ENCODE assay signal across 19 mouse cellular contexts in the genomic region with DNA sequence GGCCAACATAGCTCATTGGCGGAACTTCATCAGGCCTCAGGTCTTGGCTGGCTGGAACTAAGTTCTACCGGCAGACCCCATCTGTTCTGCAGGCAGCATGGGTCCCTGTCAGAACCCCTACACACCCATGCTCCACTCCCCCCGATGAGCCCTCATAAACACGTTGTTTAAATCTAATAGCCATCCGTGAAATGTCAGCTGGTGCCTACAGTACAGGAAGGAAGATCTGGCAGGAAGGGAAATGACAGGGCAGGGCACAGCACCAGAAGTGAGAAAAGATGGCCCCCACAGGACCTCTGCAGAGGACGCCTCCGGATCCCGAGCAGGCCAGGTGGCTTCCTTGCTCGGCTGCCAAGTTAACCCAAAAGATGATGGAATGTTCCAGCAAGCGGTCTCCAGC. TPM values are rescaled to one million over a fixed set of nuclear protein-coding genes. Genes with fewer than 3 reads are reported as not detected.
DNase-seq lines count a peak whose midpoint lies in the region; ATAC-seq and TF ChIP-seq lines count a peak whose summit lies in the region.
"Had no signal": no experiment of that assay in that cellular context is flagged by ENCODE, and none has a peak within 500 bp of the region (broad histone marks: within the 10 kb centered on the region; RNA-seq: fewer than 3 reads in every experiment).

No protein-coding gene starts in this region.

- no peak for TF ChIP-seq CTCF in hindbrain, postnatal 0 days (IDR thresholded peaks at IDR 0.05; ENCODE audit: low read depth)
- TF ChIP-seq CTCF in lung, postnatal 0 days (IDR thresholded peaks at IDR 0.05): no peak
- no peak for TF ChIP-seq CTCF in lung, adult 2 months (IDR thresholded peaks at IDR 0.05; ENCODE audit: insufficient read depth, low read length)

- peak; percentile 21 for DNase-seq in hindbrain, postnatal 0 days (ENCODE audit: low spot score)
- no peak for DNase-seq in lung, postnatal 0 days (ENCODE audit: low spot score)
- DNase-seq in lung, adult 2 months: no peak
- DNase-seq: cerebellum, adult 9-11 months; gastrocnemius, postnatal 14 days; layer of hippocampus, adult 9-11 months; left cerebral cortex, postnatal 4 days; right cerebral cortex, postnatal 25 days; thymus, postnatal 36 days had no signal

- no peaks in the 10 kb centered on the region for H3K27me3 ChIP-seq in hindbrain, postnatal 0 days (ENCODE audit: insufficient read depth, low read length)
- H3K27me3 ChIP-seq in hindbrain, embryonic 12.5 days: no peaks in the 10 kb centered on the region
- no peaks in the 10 kb centered on the region for H3K27me3 ChIP-seq in lung, postnatal 0 days (replicated peaks; ENCODE audit: insufficient read depth, low read length)
- no peaks in the 10 kb centered on the region for H3K27me3 ChIP-seq in intestine, embryonic 16.5 days (replicated peaks; ENCODE audit: control insufficient read depth, insufficient read depth, low read length)
- H3K27me3 ChIP-seq in stomach, embryonic 15.5 days (replicated peaks): no peaks in the 10 kb centered on the region
- 0 out of 2 replicates have a peak, but pooled peaks cover 7% of the 10 kb centered on the region for H3K27me3 ChIP-seq in liver, embryonic 12.5 days (replicated peaks)
- H3K27me3 ChIP-seq: heart, embryonic 13.5 days had no signal

- no peak overlapping the region for H3K9ac ChIP-seq in hindbrain, postnatal 0 days (replicated peaks; ENCODE audit: low read length)
- H3K9ac ChIP-seq in hindbrain, embryonic 12.5 days: no peak overlapping the region
- H3K9ac ChIP-seq in lung, postnatal 0 days (replicated peaks; ENCODE audit: low read depth): no peak overlapping the region
- H3K9ac ChIP-seq in intestine, embryonic 16.5 days (ENCODE audit: low read depth, low read length): no peak overlapping the region
- no peak overlapping the region for H3K9ac ChIP-seq in stomach, embryonic 15.5 days
- H3K9ac ChIP-seq in liver, embryonic 12.5 days: no peak overlapping the region
- H3K9ac ChIP-seq: heart, embryonic 13.5 days had no signal

- no peaks in the 10 kb centered on the region for H3K4me1 ChIP-seq in hindbrain, postnatal 0 days (ENCODE audit: insufficient read depth, low read length)
- 0 out of 2 replicates have a peak, but pooled peaks cover 6% of the 10 kb centered on the region for H3K4me1 ChIP-seq in hindbrain, embryonic 12.5 days
- H3K4me1 ChIP-seq in lung, postnatal 0 days (ENCODE audit: insufficient read depth, low read depth, low read length): no peaks in the 10 kb centered on the region
- H3K4me1 ChIP-seq in lung, adult 2 months (ENCODE audit: control insufficient read depth, insufficient read depth, low read length): no peaks in the 10 kb centered on the region
- peaks cover 21% of the 10 kb centered on the region for H3K4me1 ChIP-seq in intestine, embryonic 16.5 days (ENCODE audit: control insufficient read depth, insufficient read depth, low read length)
- 0 out of 2 replicates have a peak, but pooled peaks cover 3% of the 10 kb centered on the region for H3K4me1 ChIP-seq in stomach, embryonic 15.5 days
- H3K4me1 ChIP-seq in liver, embryonic 12.5 days: peaks cover 17% of the 10 kb centered on the region

- H3K9me3 ChIP-seq in hindbrain, postnatal 0 days (ENCODE audit: low read length): no peaks in the 10 kb centered on the region
- no peaks in the 10 kb centered on the region for H3K9me3 ChIP-seq in hindbrain, embryonic 12.5 days (replicated peaks)
- no peaks in the 10 kb centered on the region for H3K9me3 ChIP-seq in lung, postnatal 0 days (ENCODE audit: low read length)
- H3K9me3 ChIP-seq in intestine, embryonic 16.5 days (ENCODE audit: control insufficient read depth, low read length): no peaks in the 10 kb centered on the region
- no peaks in the 10 kb centered on the region for H3K9me3 ChIP-seq in stomach, embryonic 15.5 days
- no peaks in the 10 kb centered on the region for H3K9me3 ChIP-seq in liver, embryonic 12.5 days (replicated peaks)
- H3K9me3 ChIP-seq: heart, embryonic 13.5 days had no signal

- H3K27ac ChIP-seq in hindbrain, postnatal 0 days: no peak overlapping the region
- H3K27ac ChIP-seq in hindbrain, embryonic 12.5 days: no peak overlapping the region
- H3K27ac ChIP-seq in lung, postnatal 0 days (ENCODE audit: low read length): no peak overlapping the region
- H3K27ac ChIP-seq in intestine, embryonic 16.5 days (ENCODE audit: low read length): no peak overlapping the region
- H3K27ac ChIP-seq in stomach, embryonic 15.5 days: no peak overlapping the region
- no peak overlapping the region for H3K27ac ChIP-seq in liver, embryonic 12.5 days
- H3K27ac ChIP-seq: heart, embryonic 13.5 days had no signal

- TF ChIP-seq POLR2A in lung, adult 2 months (IDR thresholded peaks at IDR 0.05; ENCODE audit: borderline replicate concordance, extremely low read depth, low read depth, low read length): no peak

- no peaks in the 10 kb centered on the region for H3K36me3 ChIP-seq in hindbrain, postnatal 0 days (ENCODE audit: insufficient read depth, low read length)
- no peaks in the 10 kb centered on the region for H3K36me3 ChIP-seq in hindbrain, embryonic 12.5 days
- H3K36me3 ChIP-seq in lung, postnatal 0 days (ENCODE audit: insufficient read depth, low read length): no peaks in the 10 kb centered on the region
- no peaks in the 10 kb centered on the region for H3K36me3 ChIP-seq in intestine, embryonic 16.5 days (ENCODE audit: control insufficient read depth, insufficient read depth, low read length)
- no peaks in the 10 kb centered on the region for H3K36me3 ChIP-seq in stomach, embryonic 15.5 days
- no peaks in the 10 kb centered on the region for H3K36me3 ChIP-seq in liver, embryonic 12.5 days
- H3K36me3 ChIP-seq: heart, embryonic 13.5 days had no signal

- 51% methylated on average over 10 of the region's 10 CpGs for WGBS in hindbrain, postnatal 0 days
- WGBS in hindbrain, embryonic 12.5 days: 70% methylated on average over 10 of the region's 10 CpGs
- WGBS in lung, postnatal 0 days: 47% methylated on average over 10 of the region's 10 CpGs
- whole genome bisulfite sequencing in lung, adult 2 months: 47% methylated on average over 10 of the region's 10 CpGs
- WGBS in intestine, embryonic 16.5 days: 49% methylated on average over 10 of the region's 10 CpGs
- WGBS in stomach, embryonic 15.5 days: 41% methylated on average over 10 of the region's 10 CpGs
- WGBS in liver, embryonic 12.5 days (ENCODE audit: insufficient replicate concordance): 48% methylated on average over 10 of the region's 10 CpGs

- no peak for TF ChIP-seq EP300 in lung, postnatal 0 days (IDR thresholded peaks at IDR 0.05)

- ATAC-seq in hindbrain, postnatal 0 days: peak; percentile 25; the same call in 1 of the 2 replicates
- ATAC-seq in hindbrain, embryonic 12.5 days (ENCODE audit: low FRiP score): no peak
- peak; percentile 62 for ATAC-seq in lung, postnatal 0 days
- ATAC-seq in intestine, embryonic 16.5 days: peak; percentile 14; the same call in 1 of the 2 replicates
- ATAC-seq in stomach, embryonic 15.5 days (ENCODE audit: insufficient read depth, low FRiP score, low read depth): no peak
- ATAC-seq in liver, embryonic 12.5 days: no peak
- ATAC-seq: activated CD4-positive, CD25-positive, alpha-beta regulatory T cell, adult 4 months; CD4-positive, CD25-positive, alpha-beta regulatory T cell, adult 4 months; forebrain, embryonic 16.5 days had no signal

- H3K4me2 ChIP-seq in hindbrain, postnatal 0 days (ENCODE audit: low read depth, low read length): no peak overlapping the region
- no peak overlapping the region for H3K4me2 ChIP-seq in hindbrain, embryonic 12.5 days (replicated peaks)
- no peak overlapping the region for H3K4me2 ChIP-seq in lung, postnatal 0 days (replicated peaks; ENCODE audit: low read depth, low read length)
- no peak overlapping the region for H3K4me2 ChIP-seq in intestine, embryonic 16.5 days (ENCODE audit: low read depth, low read length)
- 0 out of 2 replicates have a peak overlapping the region, but pooled peaks have one; percentile 3 for H3K4me2 ChIP-seq in stomach, embryonic 15.5 days
- no peak overlapping the region for H3K4me2 ChIP-seq in liver, embryonic 12.5 days
- H3K4me2 ChIP-seq: heart, embryonic 13.5 days had no signal

- no peak overlapping the region for H3K4me3 ChIP-seq in hindbrain, postnatal 0 days (ENCODE audit: low read length)
- no peak overlapping the region for H3K4me3 ChIP-seq in hindbrain, embryonic 12.5 days
- no peak overlapping the region for H3K4me3 ChIP-seq in lung, postnatal 0 days (ENCODE audit: low read depth, low read length)
- no peak overlapping the region for H3K4me3 ChIP-seq in lung, adult 2 months (replicated peaks; ENCODE audit: extremely low read depth, low read depth, low read length)
- no peak overlapping the region for H3K4me3 ChIP-seq in intestine, embryonic 16.5 days (ENCODE audit: low read length)
- no peak overlapping the region for H3K4me3 ChIP-seq in stomach, embryonic 15.5 days (replicated peaks)
- H3K4me3 ChIP-seq in liver, embryonic 12.5 days: no peak overlapping the region
- H3K4me3 ChIP-seq: heart, embryonic 13.5 days had no signal

RNA-seq across cellular contexts. Expression of gene Lrrk1, which starts 16.0 kb away (rescaled TPM):
- 3.1 and 4.1 TPM in 2 replicates for total RNA-seq in hindbrain, postnatal 0 days (2014; rRNA removed)
- 2.5 and 2.6 TPM in 2 replicates for polyA plus RNA-seq in hindbrain, postnatal 0 days (2015; fragmentation: Nextera tagmentation; extraction: Ambion mirVana)
- 7.2 and 7.6 TPM in 2 replicates for polyA plus RNA-seq in hindbrain, embryonic 12.5 days (2016; fragmentation: Nextera tagmentation; extraction: Ambion mirVana)
- 20.5 and 27.9 TPM in 2 replicates for polyA plus RNA-seq in lung, postnatal 0 days (2015; fragmentation: Nextera tagmentation; extraction: Ambion mirVana)
- polyA plus RNA-seq in lung, adult 2 months (2012; rRNA removed): 69.1 and 76.4 TPM in 2 replicates
- polyA plus RNA-seq in intestine, embryonic 16.5 days (2015; fragmentation: Nextera tagmentation; extraction: Ambion mirVana): 15.4 and 16.6 TPM in 2 replicates
- polyA plus RNA-seq in stomach, embryonic 15.5 days (2015; fragmentation: Nextera tagmentation; extraction: Ambion mirVana): 19.5 and 19.7 TPM in 2 replicates
- 6.3 and 7.1 TPM in 2 replicates for polyA plus RNA-seq in liver, embryonic 12.5 days (2016; fragmentation: Nextera tagmentation; extraction: Ambion mirVana)

RNA-seq across cellular contexts. Expression of gene Aldh1a3, which starts 23.2 kb away (rescaled TPM):
- total RNA-seq in hindbrain, postnatal 0 days (2014; rRNA removed): 3.3 and 4.6 TPM in 2 replicates
- polyA plus RNA-seq in hindbrain, postnatal 0 days (2015; fragmentation: Nextera tagmentation; extraction: Ambion mirVana): 3.5 and 3.7 TPM in 2 replicates
- 7.5 and 22.2 TPM in 2 replicates for polyA plus RNA-seq in hindbrain, embryonic 12.5 days (2016; fragmentation: Nextera tagmentation; extraction: Ambion mirVana)
- 0.84 and 1.7 TPM in 2 replicates for polyA plus RNA-seq in lung, postnatal 0 days (2015; fragmentation: Nextera tagmentation; extraction: Ambion mirVana)
- polyA plus RNA-seq in lung, adult 2 months (2012; rRNA removed): 0.41 and 0.53 TPM in 2 replicates
- polyA plus RNA-seq in intestine, embryonic 16.5 days (2015; fragmentation: Nextera tagmentation; extraction: Ambion mirVana): 27.0 and 27.4 TPM in 2 replicates
- polyA plus RNA-seq in stomach, embryonic 15.5 days (2015; fragmentation: Nextera tagmentation; extraction: Ambion mirVana): 9.5 and 11.5 TPM in 2 replicates
- 1.9 and 2.0 TPM in 2 replicates for polyA plus RNA-seq in liver, embryonic 12.5 days (2016; fragmentation: Nextera tagmentation; extraction: Ambion mirVana)

RNA-seq across cellular contexts. Expression of gene Gm10974, which starts 38.4 kb away (rescaled TPM):
- not detected in 2 replicates for total RNA-seq in hindbrain, postnatal 0 days (2014; rRNA removed)
- not detected in 2 replicates for polyA plus RNA-seq in hindbrain, postnatal 0 days (2015; fragmentation: Nextera tagmentation; extraction: Ambion mirVana)
- polyA plus RNA-seq in hindbrain, embryonic 12.5 days (2016; fragmentation: Nextera tagmentation; extraction: Ambion mirVana): not detected in 2 replicates
- polyA plus RNA-seq in lung, postnatal 0 days (2015; fragmentation: Nextera tagmentation; extraction: Ambion mirVana): not detected in 2 replicates
- not detected in 2 replicates for polyA plus RNA-seq in lung, adult 2 months (2012; rRNA removed)
- not detected in 2 replicates for polyA plus RNA-seq in intestine, embryonic 16.5 days (2015; fragmentation: Nextera tagmentation; extraction: Ambion mirVana)
- polyA plus RNA-seq in stomach, embryonic 15.5 days (2015; fragmentation: Nextera tagmentation; extraction: Ambion mirVana): not detected in 2 replicates
- polyA plus RNA-seq in liver, embryonic 12.5 days (2016; fragmentation: Nextera tagmentation; extraction: Ambion mirVana): not detected in 2 replicates
- total RNA-seq: gastrocnemius, postnatal 14 days; left cerebral cortex, postnatal 4 days; monocyte, adult 5-6 weeks had no signal
- polyA plus RNA-seq: activated CD4-positive, CD25-positive, alpha-beta regulatory T cell, adult 4 months; CD4-positive, CD25-positive, alpha-beta regulatory T cell, adult 4 months; forebrain, embryonic 16.5 days; heart, embryonic 13.5 days; hindbrain, embryonic 11.5 days had no signal

Comparison
In these comparisons a context has a peak if more than half of its experiments do, and no peak if none do; other contexts are left out.
1. ATAC-seq: peak in hindbrain, postnatal 0 days (single experiment), lung, postnatal 0 days (single experiment) and intestine, embryonic 16.5 days (single experiment); none in hindbrain, embryonic 12.5 days (single experiment), stomach, embryonic 15.5 days (single experiment) and liver, embryonic 12.5 days (single experiment).